In the genomic region with DNA sequence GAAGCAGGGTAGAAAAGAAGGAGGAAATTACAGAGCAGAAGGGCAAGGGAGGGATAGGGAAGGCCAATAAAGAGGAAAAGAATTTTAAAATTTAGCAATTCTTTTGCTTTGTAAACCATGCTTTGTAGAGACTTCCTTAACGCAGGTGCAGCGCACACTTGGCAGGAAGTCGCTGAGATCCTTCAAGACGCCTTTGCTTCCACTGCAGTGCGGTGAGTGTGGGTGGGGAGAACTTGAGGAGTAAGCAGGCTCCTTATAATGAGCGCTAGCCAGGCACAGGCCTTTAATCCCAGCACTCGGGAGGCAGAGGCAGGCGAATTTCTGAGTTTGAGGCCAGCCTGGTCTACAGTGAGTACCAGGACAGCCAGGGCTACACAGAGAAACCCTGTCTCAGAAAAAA, we compare ENCODE assay signal across 18 mouse cellular contexts. TPM values are rescaled to one million over a fixed set of nuclear protein-coding genes. Genes with fewer than 3 reads are reported as not detected.
"Had no signal": no experiment of that assay in that cellular context is flagged by ENCODE, and none has a peak within 500 bp of the region (broad histone marks: within the 10 kb centered on the region; RNA-seq: fewer than 3 reads in every experiment).

No protein-coding gene starts in this region.

- H3K9ac ChIP-seq: liver, embryonic 12.5 days; liver, embryonic 15.5 days had no signal

- H3K9me3 ChIP-seq: limb, embryonic 13.5 days; liver, embryonic 12.5 days; liver, embryonic 15.5 days; lung, embryonic 15.5 days had no signal

- H3K4me1 ChIP-seq: liver, embryonic 15.5 days had no signal

- H3K27ac ChIP-seq: left cerebral cortex, adult 2 months; limb, embryonic 13.5 days; liver, embryonic 12.5 days; liver, embryonic 15.5 days had no signal

- H3K27me3 ChIP-seq: limb, embryonic 13.5 days; lung, embryonic 15.5 days had no signal

- H3K4me2 ChIP-seq: liver, embryonic 15.5 days had no signal

- H3K4me3 ChIP-seq: left cerebral cortex, adult 2 months; limb, embryonic 13.5 days; liver, embryonic 12.5 days; liver, embryonic 15.5 days had no signal

- H3K36me3 ChIP-seq: limb, embryonic 13.5 days; liver, embryonic 12.5 days; liver, embryonic 15.5 days; lung, embryonic 15.5 days had no signal

- ATAC-seq: liver, embryonic 12.5 days had no signal

- DNase-seq: kidney, adult 18-20 months; kidney, adult 9 months; kidney, postnatal 36 days; layer of hippocampus, postnatal 36 days; liver; lung, adult 18-20 months; lung, postnatal 10 days; lung, postnatal 36 days; midbrain, embryonic 14.5 days; retina, postnatal 1 day; right cerebral cortex, postnatal 25 days; thymus, postnatal 36 days had no signal

RNA-seq across cellular contexts. Expression of gene Frem1, which starts 1.1 kb away (rescaled TPM):
- total RNA-seq: megakaryocyte-erythroid progenitor cell, adult 5-6 weeks had no signal
